Mouse (Mus musculus) right cerebral cortex, postnatal 4 days (tissue): Measurements from ENCODE around the gene Fkbp5.
"Not testable (repeated sequence)": the region's sequence is repeated elsewhere in the genome, so short reads cannot be mapped to it uniquely, and the experiment has no call there.

ENCODE experiments used
- DNase-seq: peaks from one replicate; pipeline ENCODE4 v3.0.0-alpha.2; 2022

Fkbp5 gene

DNA sequence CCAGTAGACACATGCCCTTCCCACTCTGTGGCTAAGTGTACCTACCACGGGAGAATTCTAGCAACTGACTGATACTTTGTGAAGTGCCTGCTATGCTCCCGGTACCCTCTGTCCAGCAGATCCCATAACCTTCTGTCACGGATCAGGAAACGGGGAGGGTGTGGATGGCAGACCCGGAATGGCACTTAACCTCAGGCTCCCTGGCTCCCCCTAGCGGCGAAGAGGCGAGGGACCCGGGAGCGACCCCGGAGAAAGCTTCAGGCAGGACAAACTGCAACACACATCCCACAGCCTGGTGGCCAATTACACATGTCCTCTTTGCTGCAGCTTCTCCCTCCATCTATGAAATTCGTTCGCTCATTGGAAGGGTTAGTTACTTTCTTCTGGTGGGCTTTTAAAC is 148.9 kb downstream of the Fkbp5 start:
- peak; percentile 66 for DNase-seq

- no peak for DNase-seq
These were observed 152.2 kb downstream of the Fkbp5 start, which contains the start of gene Tulp1 for GRCm38 (mm10) chr17:28365122-28365521. TSS of gene Tulp1 (minus strand) at chr17:28365222.

- no peak for DNase-seq
These were observed 153.8 kb downstream of the Fkbp5 start for GRCm38 (mm10) chr17:28363507-28363906.

DNA sequence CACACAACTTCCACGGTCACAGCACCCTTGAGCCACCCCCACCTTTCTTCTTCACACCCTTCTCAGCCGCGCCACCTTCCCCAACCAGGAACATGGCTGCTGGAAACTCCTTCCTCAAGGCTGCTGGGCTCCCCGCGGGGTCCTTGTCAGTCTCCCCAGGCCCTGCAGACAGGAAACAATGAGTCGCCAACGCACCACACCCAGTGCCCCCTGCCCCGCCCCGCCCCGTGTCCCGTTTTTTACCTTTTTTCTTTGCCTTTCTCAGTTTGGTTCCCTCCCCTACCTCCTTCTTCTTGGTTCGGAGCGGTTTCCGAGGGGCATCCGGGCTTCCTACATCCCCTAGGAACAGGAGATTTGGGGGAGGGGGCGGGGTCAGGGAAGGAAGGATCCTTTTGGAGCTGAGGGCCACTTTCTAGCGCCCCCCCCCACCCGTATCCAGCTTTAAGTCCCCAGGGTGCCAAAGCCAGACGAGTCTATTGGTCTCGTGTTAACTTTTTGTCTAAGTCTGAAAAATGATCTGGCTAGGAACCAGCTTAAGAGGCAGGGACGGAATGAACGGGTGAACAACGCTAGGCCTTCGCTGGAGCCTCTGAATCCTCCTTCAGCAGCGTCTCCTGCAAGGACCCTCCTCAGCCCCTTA is 154.6 kb downstream of the Fkbp5 start:
- DNase-seq, result no peak

GRCm38 (mm10) chr17:28361921-28362652 is 155.2 kb downstream of the Fkbp5 start:
- no peak for DNase-seq

DNA sequence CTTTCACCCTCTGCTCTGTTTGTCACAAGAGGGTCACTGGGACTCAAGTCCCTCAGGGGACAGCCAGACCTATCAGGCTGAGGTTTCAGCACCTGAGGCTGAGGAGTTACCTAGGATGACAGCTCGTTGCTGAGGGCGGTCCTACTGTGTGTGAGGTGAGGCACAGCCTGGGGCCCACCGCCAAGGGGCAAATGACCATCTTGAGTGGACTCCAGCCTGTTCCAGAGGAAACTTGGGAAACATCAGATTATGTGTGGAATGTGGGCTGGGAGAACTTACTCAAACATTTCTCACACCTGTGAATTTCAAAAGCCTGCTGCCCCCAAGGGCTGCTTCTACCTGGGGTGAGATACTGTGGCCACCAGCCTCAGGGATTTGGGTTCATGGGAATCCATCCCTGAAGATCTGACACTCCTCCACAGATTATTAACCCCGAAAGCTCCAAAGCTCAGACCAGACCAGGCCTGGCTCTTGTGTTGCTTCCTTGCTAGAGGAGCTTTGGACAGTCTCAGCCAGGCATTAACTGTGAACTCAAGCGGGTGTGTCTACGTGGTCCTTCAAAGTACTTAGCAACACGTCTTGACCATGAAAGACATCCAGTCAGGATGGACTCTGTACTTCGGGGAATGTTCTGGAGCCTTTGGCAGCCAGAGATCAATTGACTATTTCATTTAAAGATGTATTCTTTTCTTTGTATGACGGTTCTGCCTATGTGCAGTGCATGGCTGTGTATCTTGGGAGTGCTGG is 156.6 kb downstream of the Fkbp5 start:
- no peak for DNase-seq

DNA sequence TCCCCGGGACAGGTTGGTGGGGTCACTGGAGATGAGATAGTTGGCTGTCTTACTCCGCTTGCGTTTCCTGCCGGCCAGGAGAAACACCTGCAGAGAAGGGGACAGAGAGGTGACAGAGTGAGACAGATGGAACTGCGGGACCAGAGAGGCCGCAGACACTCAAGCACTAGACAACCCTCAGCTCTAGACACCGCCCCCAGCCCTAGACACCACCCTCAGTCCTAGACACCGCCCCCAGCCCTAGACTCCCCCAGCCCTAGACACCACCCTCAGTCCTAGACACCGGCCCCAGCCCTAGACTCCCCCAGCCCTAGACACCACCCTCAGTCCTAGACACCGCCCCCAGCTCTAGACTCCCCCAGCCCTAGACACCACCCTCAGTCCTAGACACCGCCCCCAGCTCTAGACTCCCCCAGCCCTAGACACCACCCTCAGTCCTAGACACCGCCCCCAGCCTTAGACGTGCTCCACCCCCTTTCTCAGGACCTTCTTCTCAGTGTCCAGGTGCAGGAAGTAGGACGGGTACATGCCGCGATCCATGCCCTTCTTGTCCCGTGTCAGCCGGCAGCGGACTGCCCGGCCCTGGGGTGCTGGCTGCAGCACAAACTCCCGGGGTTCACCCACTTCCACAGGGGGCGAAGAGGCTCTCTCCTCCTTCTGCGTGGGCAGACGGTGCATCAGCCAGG is 158.6 kb downstream of the Fkbp5 start:
- DNase-seq, result not testable (repeated sequence)

DNA sequence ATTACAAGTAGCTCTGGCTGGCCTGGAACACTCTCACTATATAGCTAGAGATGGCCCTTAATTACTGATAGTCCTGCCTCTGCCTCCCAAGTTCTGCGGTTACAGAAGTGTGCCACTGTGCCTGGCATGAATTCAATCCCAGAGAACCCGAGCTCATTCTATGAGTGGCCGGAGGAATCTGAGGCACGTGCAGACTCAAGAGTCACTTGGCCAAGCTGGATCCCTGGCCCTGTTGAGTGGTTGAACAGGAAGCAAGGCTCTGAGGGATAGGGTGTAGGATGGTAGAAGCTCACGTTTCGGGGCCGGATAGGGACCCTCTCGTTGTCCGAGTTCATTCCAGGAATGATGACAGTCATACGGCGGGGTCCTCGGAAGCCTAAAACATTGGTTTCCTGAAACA is 161.5 kb downstream of the Fkbp5 start:
- no peak for DNase-seq

DNA sequence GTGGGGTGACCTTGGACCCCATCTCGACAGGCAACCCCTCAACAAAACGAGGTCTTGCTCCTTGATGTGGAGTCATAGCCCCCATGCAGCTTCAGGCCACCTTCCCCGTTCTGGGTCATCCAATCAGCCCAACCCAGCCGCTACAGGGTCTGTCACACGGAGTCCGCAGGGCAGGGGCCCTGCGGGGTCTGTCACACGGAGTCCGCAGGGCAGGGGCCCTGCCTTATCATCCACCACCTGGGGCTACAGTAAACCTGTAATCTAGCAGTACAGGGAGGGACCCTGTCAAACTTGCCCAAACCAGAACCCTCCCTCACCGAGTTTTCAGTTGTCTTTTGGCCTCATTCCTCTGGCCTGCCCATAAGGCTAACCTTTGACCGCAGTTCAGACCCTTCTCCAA is 165.3 kb downstream of the Fkbp5 start:
- DNase-seq, result no peak

GRCm38 (mm10) chr17:28351353-28351890 is 165.9 kb downstream of the Fkbp5 start:
- DNase-seq, result no peak

- DNase-seq, result peak; percentile 73
These were observed 166.6 kb downstream of the Fkbp5 start, which contains the start of gene Tead3 for GRCm38 (mm10) chr17:28350466-28351352. TSS of gene Tead3 (minus strand) at chr17:28350817.

DNA sequence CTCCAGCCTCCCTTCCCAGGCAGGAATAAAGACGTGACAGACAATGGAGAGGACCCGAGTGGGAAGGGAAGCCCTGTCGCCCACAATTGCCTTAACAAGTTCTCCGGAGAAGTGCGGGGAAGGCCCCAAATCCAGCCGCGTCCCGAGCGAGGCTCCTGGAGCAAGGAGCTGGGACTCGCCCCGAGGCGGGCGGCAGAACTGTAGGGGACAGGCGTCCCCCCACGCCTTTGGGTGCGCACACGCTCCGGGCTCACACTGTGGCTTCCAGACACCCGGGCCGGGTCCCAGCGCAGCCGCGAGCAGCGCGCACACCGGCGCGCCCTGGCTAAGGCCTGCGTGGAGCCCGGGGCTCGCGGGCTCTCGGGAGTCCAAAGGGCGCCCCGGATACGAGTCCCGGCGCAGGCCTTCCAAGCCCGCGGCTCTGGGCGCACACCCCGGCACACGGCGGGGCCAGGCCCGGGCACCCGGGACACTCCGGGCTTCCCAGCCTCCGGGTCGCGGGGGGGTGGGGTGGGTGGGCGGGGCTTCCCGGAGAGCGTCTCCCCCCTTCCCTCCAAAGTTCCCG is 167.3 kb downstream of the Fkbp5 start:
- no peak for DNase-seq

GRCm38 (mm10) chr17:28349264-28349880 is 168.0 kb downstream of the Fkbp5 start:
- DNase-seq, result no peak
